Mouse (Mus musculus) CH12.LX (cell line): ENCODE data around the gene Adad2. TPM values are rescaled to one million over a fixed set of nuclear protein-coding genes. Genes with fewer than 3 reads are reported as not detected.

Experiments
- DNase-seq: peaks from one replicate; pipeline ENCODE4 v3.0.0-alpha.2; 2013; ENCODE audit errors: extremely low read depth
- H3K27ac ChIP-seq: 2 replicates; pipeline ENCODE4 v1.5.1; 2012; ENCODE audit warnings: low read depth, mild to moderate bottlenecking, control low read depth, moderate library complexity; ENCODE audit not compliant: insufficient read depth
- H3K27me3 ChIP-seq: replicated peaks from 2 replicates; pipeline ENCODE3; 2012; ENCODE audit warnings: inconsistent platforms
- H3K36me3 ChIP-seq, 2 experiments: replicated peaks in 1 of 2; 2 replicates each; pipeline versions ENCODE3 to v1.6.1; 2012; ENCODE audit warnings: inconsistent platforms in 1 of 2, low read length in 1 of 2, mild to moderate bottlenecking in 1 of 2, mixed read lengths in 1 of 2, moderate library complexity in 1 of 2; ENCODE audit not compliant: control insufficient read depth in 1 of 2, insufficient read depth in 1 of 2
- H3K4me1 ChIP-seq, 2 experiments: 2 replicates each; pipeline ENCODE4 v1.6.1; 2012; ENCODE audit warnings: inconsistent platforms in 1 of 2, moderate library complexity in 1 of 2; ENCODE audit not compliant: insufficient read depth in 2 of 2, control insufficient read depth in 1 of 2
- H3K4me2 ChIP-seq: 2 replicates; pipeline ENCODE4 v1.6.1; 2012; ENCODE audit warnings: low read depth, mild to moderate bottlenecking, control low read depth; ENCODE audit not compliant: poor library complexity, insufficient read depth, severe bottlenecking
- H3K4me3 ChIP-seq, 3 experiments: fragments of 150-350 bp in 1 of 3; sonication (generic) in 1 of 3; replicated peaks in 1 of 3; 2 replicates each; pipeline versions ENCODE3 to v1.5.1; 2011 to 2012; ENCODE audit warnings: low read depth in 2 of 3, low read length in 2 of 3, mild to moderate bottlenecking in 2 of 3, moderate library complexity in 2 of 3, control low read depth in 1 of 3, improper control_type of control experiment in 1 of 3, inconsistent platforms in 1 of 3, mixed read lengths in 1 of 3; ENCODE audit not compliant: poor library complexity in 1 of 3
- H3K79me2 ChIP-seq: replicated peaks from 2 replicates; pipeline ENCODE4 v1.6.1; 2012; ENCODE audit warnings: mild to moderate bottlenecking, moderate library complexity; ENCODE audit not compliant: control insufficient read depth, poor library complexity, insufficient read depth, severe bottlenecking; ENCODE audit errors: extremely low read depth
- H3K9ac ChIP-seq: 2 replicates; pipeline ENCODE4 v1.6.1; 2012; ENCODE audit warnings: low read depth, mild to moderate bottlenecking, control low read depth, moderate library complexity; ENCODE audit not compliant: insufficient read depth
- H3K9me3 ChIP-seq: replicated peaks from 2 replicates; pipeline ENCODE3; 2012; ENCODE audit warnings: low read length, inconsistent platforms, mixed read lengths
- BHLHE40 ChIP-seq: IDR thresholded peaks from 2 replicates; pipeline ENCODE4 v1.6.1; 2011; ENCODE audit warnings: mild to moderate bottlenecking, low read depth, low read length, improper control_type of control experiment
- CHD1 ChIP-seq: IDR thresholded peaks from 2 replicates; pipeline ENCODE4 v1.6.1; 2012; ENCODE audit warnings: low read depth, low read length, improper control_type of control experiment, inconsistent platforms
- CHD2 ChIP-seq: IDR thresholded peaks from 2 replicates; pipeline ENCODE4 v1.6.1; 2011; ENCODE audit warnings: low read length, improper control_type of control experiment
- ELF1 ChIP-seq: IDR thresholded peaks from 2 replicates; pipeline ENCODE4 v1.6.1; 2014; ENCODE audit warnings: low read depth, mild to moderate bottlenecking, inconsistent platforms, low read length, improper control_type of control experiment
- ETS1 ChIP-seq: conservative IDR thresholded peaks from 2 replicates; pipeline ENCODE4 v1.6.1; 2012; ENCODE audit warnings: low read depth, mild to moderate bottlenecking, inconsistent platforms, low read length, improper control_type of control experiment, moderate library complexity
- HCFC1 ChIP-seq: IDR thresholded peaks from 2 replicates; pipeline ENCODE4 v1.6.1; 2012; ENCODE audit warnings: low read depth, mild to moderate bottlenecking, inconsistent platforms, low read length, improper control_type of control experiment
- IRF4 ChIP-seq: IDR thresholded peaks from 2 replicates; pipeline ENCODE4 v1.6.1; 2014; ENCODE audit warnings: low read depth, mild to moderate bottlenecking, inconsistent platforms, low read length, improper control_type of control experiment
- JUN ChIP-seq: IDR thresholded peaks from 2 replicates; pipeline ENCODE4 v1.6.1; 2011; ENCODE audit warnings: low read depth, mild to moderate bottlenecking, low read length, improper control_type of control experiment, moderate library complexity; ENCODE audit not compliant: insufficient read depth
- MAFK ChIP-seq: IDR thresholded peaks from 2 replicates; pipeline ENCODE4 v1.6.1; 2011; ENCODE audit warnings: low read length, improper control_type of control experiment; ENCODE audit not compliant: insufficient replicate concordance
- MXI1 ChIP-seq: IDR thresholded peaks from 2 replicates; pipeline ENCODE4 v1.6.1; 2011; ENCODE audit warnings: mild to moderate bottlenecking, low read depth, low read length, improper control_type of control experiment
- MYC ChIP-seq: IDR thresholded peaks from 2 replicates; pipeline ENCODE4 v1.6.1; 2011; ENCODE audit warnings: low read depth, mild to moderate bottlenecking, improper control_type of control experiment, low read length
- NELFE ChIP-seq: IDR thresholded peaks from 2 replicates; pipeline ENCODE4 v1.6.1; 2011; ENCODE audit warnings: low read depth, low read length, improper control_type of control experiment
- NRF1 ChIP-seq: IDR thresholded peaks from 2 replicates; pipeline ENCODE4 v1.6.1; 2014; ENCODE audit warnings: low read depth, mild to moderate bottlenecking, inconsistent platforms, low read length, improper control_type of control experiment, moderate library complexity
- POLR2AphosphoS2 ChIP-seq: IDR thresholded peaks from 2 replicates; pipeline ENCODE4 v1.6.1; 2011; ENCODE audit warnings: low read depth, low read length, improper control_type of control experiment
- RCOR1 ChIP-seq: conservative IDR thresholded peaks from 2 replicates; pipeline ENCODE4 v1.6.1; 2012; ENCODE audit warnings: low read depth, mild to moderate bottlenecking, inconsistent platforms, low read length, improper control_type of control experiment
- SIN3A ChIP-seq: IDR thresholded peaks from 2 replicates; pipeline ENCODE4 v1.6.1; 2012; ENCODE audit warnings: low read length, improper control_type of control experiment, inconsistent platforms
- SMC3 ChIP-seq: IDR thresholded peaks from 2 replicates; pipeline ENCODE4 v1.6.1; 2011; ENCODE audit warnings: low read depth, low read length, improper control_type of control experiment
- TBP ChIP-seq: conservative IDR thresholded peaks from 2 replicates; pipeline ENCODE4 v1.6.1; 2011; ENCODE audit warnings: low read depth, low read length, improper control_type of control experiment
- USF1 ChIP-seq: IDR thresholded peaks from 2 replicates; pipeline ENCODE4 v1.6.1; 2014; ENCODE audit warnings: low read depth, mild to moderate bottlenecking, inconsistent platforms, low read length, improper control_type of control experiment
- ZC3H11A ChIP-seq: IDR thresholded peaks from 2 replicates; pipeline ENCODE4 v1.6.1; 2012; ENCODE audit warnings: low read depth, mild to moderate bottlenecking, inconsistent platforms, low read length, improper control_type of control experiment
- ZMIZ1 ChIP-seq: IDR thresholded peaks from 2 replicates; pipeline ENCODE4 v1.6.1; 2012; ENCODE audit warnings: low read depth, mild to moderate bottlenecking, inconsistent platforms, low read length, improper control_type of control experiment
- dilution Hi-C: fragments of 300-500 bp; cut with MboI; formaldehyde crosslinking; loops from 2 replicates; pipeline ENCODE4 v1.14.3; 2020; ENCODE audit warnings: low sequenced_read_pairs; ENCODE audit not compliant: extremely low pct_unique_long_range_greater_than_20kb, extremely low pct_ligation_motif_present
- in situ Hi-C: fragments of 300-500 bp; cut with MboI; formaldehyde crosslinking; loops from 3 replicates; pipeline ENCODE4 v1.14.3; 2019; ENCODE audit warnings: low sequenced_read_pairs, low pct_ligation_motif_present, low pct_unique_long_range_greater_than_20kb, mixed read lengths
- polyA plus RNA-seq: library from polyadenylated mRNA; unstranded; fragments of >175 nt; gene quantifications from 2 replicates; pipeline ENCODE4 v1.2.1, GENCODE M21; 2012; ENCODE audit warnings: low read depth; ENCODE audit not compliant: insufficient read length
- total RNA-seq, 2 experiments: library from RNA; depleted of rRNA; stranded (reverse); fragments of 300-350 nt in 1 of 2; fragments of >200 nt in 1 of 2; gene quantifications; 2 replicates each; pipeline ENCODE4 v1.2.3; 2012 to 2014

The Adad2 gene
- total and polyA plus RNA-seq, 3 experiments = not detected

- dilution Hi-C loops (no loop called here), in situ Hi-C loops (no loop called here)
- Histone ChIP-seq H3K4me2 (no peak overlapping the region), H3K27me3 (peaks cover 7% of the 10 kb centered on the region), H3K27ac (no peak overlapping the region), H3K9me3 (no peaks in the 10 kb centered on the region), H3K36me3 (peaks cover 17 to 34% of the 10 kb centered on the region in 2 experiments), H3K79me2 (no peaks in the 10 kb centered on the region), H3K4me1 (peaks cover 3 to 19% of the 10 kb centered on the region in 2 experiments; a peak in 3 of 4 replicates), H3K9ac (no peak overlapping the region), H3K4me3 (no peak overlapping the region)
- TF ChIP-seq HCFC1 (no peak), MYC (no peak), NRF1 (no peak), ZC3H11A (no peak), JUN (no peak), POLR2AphosphoS2 (no peak), MXI1 (no peak), ELF1 (no peak), ZMIZ1 (no peak), BHLHE40 (no peak), TBP (no peak), MAFK (no peak)
- no peak for DNase-seq
Measured at GRCm38 (mm10) chr8:119568951-119569350, 43.6 kb upstream of the Adad2 start.

DNA sequence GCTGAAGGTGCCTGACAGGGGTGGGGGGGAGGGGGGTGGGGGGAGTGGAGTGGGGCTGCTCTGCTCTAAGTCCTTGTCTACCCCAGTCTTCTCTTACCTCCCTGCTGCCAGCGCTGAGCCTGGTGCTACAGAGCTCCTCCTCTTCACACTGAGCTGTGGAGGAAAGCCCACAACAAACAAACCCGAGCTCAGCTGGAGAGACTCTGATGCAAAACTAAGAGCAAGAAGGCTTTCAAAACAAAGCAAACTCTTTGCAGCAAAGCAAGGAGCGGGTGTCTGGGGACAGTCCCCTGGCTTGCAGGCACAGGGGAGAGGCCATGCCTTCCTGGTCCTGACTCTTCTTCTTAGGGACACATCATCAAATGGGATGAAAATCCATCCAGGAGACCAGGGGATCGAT lies 42.7 kb upstream of the Adad2 start:
- in situ Hi-C loops (no loop called here), dilution Hi-C loops (no loop called here)
- Histone ChIP-seq H3K4me3 (no peak overlapping the region), H3K27me3 (peaks cover 13% of the 10 kb centered on the region), H3K36me3 (peaks cover 10 to 26% of the 10 kb centered on the region in 2 experiments), H3K79me2 (no peaks in the 10 kb centered on the region), H3K27ac (no peak overlapping the region), H3K4me2 (no peak overlapping the region), H3K4me1 (peaks cover 3 to 22% of the 10 kb centered on the region in 2 experiments; a peak in 3 of 4 replicates), H3K9me3 (no peaks in the 10 kb centered on the region), H3K9ac (no peak overlapping the region)
- DNase-seq = no peak
- TF ChIP-seq IRF4 = no peak
- TF ChIP-seq ZC3H11A = no peak
- TF ChIP-seq CHD1 = no peak
- no peak for TF ChIP-seq NELFE
- TF ChIP-seq MYC = no peak
- TF ChIP-seq ELF1 = no peak
- TF ChIP-seq BHLHE40 = no peak
- no peak for TF ChIP-seq RCOR1
- no peak for TF ChIP-seq SIN3A
- TF ChIP-seq USF1 = no peak
- no peak for TF ChIP-seq POLR2AphosphoS2
- no peak for TF ChIP-seq ETS1
- no peak for TF ChIP-seq CHD2
- no peak for TF ChIP-seq SMC3
